Mouse (Mus musculus): Measurements from ENCODE around the gene Ptprt. TPM values are rescaled to one million over a fixed set of nuclear protein-coding genes. Genes with fewer than 3 reads are reported as not detected.

The Ptprt gene
- total and polyA plus RNA-seq, 3 experiments: 0.76 TPM; not detected in 2

DNA sequence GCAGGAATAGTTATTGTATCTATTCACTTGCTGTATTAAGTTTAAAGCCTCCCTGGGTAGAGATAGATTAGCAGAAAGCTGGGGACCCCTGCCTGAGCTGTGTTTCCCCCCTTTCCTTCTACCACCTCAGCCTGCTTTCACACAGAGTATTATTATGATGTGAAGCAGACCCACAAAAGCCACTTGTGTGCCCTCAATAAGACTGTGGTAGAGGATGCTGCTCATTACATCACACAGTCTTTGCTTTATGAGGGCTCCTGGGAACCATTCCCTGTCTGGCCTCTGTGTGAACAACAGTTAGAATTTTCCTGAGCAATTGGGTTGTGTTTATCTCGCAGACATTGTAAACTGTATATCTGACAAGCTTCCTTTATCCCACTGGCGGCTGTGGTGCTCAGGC is 409.7 kb downstream of the Ptprt start:
- TF ChIP-seq ZC3H11A (IDR thresholded peaks at IDR 0.05; ENCODE audit: low read depth, low read length): no peak
- no peak for TF ChIP-seq CHD1 (IDR thresholded peaks at IDR 0.05; ENCODE audit: low read depth, low read length)
- no peak for TF ChIP-seq JUND (conservative IDR thresholded peaks at IDR 0.05; ENCODE audit: low read depth, low read length)
- no peak for TF ChIP-seq MAX (IDR thresholded peaks at IDR 0.05; ENCODE audit: low read length)
- no peak for TF ChIP-seq UBTF (IDR thresholded peaks at IDR 0.05; ENCODE audit: low read depth, low read length)
- TF ChIP-seq BHLHE40 (IDR thresholded peaks at IDR 0.05; ENCODE audit: low read depth, low read length): no peak
- no peak for TF ChIP-seq TCF12 (IDR thresholded peaks at IDR 0.05; ENCODE audit: low read depth, low read length)
- TF ChIP-seq TBP (conservative IDR thresholded peaks at IDR 0.05; ENCODE audit: low read depth, low read length): no peak
- TF ChIP-seq ZMIZ1 (IDR thresholded peaks at IDR 0.05; ENCODE audit: low read depth, low read length): no peak
- no peak for TF ChIP-seq GABPA (IDR thresholded peaks at IDR 0.05; ENCODE audit: insufficient replicate concordance, low read depth, low read length)
- TF ChIP-seq USF2 (conservative IDR thresholded peaks at IDR 0.05; ENCODE audit: low read depth, low read length): no peak
- no peak for TF ChIP-seq MYC (IDR thresholded peaks at IDR 0.05; ENCODE audit: low read depth, low read length)
- no peak for TF ChIP-seq IRF4 (IDR thresholded peaks at IDR 0.05; ENCODE audit: low read depth, low read length)
- TF ChIP-seq ETS1 (conservative IDR thresholded peaks at IDR 0.05; ENCODE audit: low read depth, low read length): no peak
- no peak for TF ChIP-seq MAZ (IDR thresholded peaks at IDR 0.05; ENCODE audit: low read depth, low read length)
- TF ChIP-seq MXI1 (IDR thresholded peaks at IDR 0.05; ENCODE audit: low read depth, low read length): no peak
- TF ChIP-seq NELFE (IDR thresholded peaks at IDR 0.05; ENCODE audit: low read depth, low read length): no peak
- no peak for TF ChIP-seq MEF2A (IDR thresholded peaks at IDR 0.05; ENCODE audit: borderline replicate concordance, low read depth, low read length)
- DNase-seq (ENCODE audit: extremely low read depth): no peak
- dilution Hi-C loops (cut with MboI; ENCODE audit: extremely low pct_ligation_motif_present, extremely low pct_unique_long_range_greater_than_20kb, low sequenced_read_pairs) (no loop called here), in situ Hi-C loops (cut with MboI; ENCODE audit: low pct_ligation_motif_present, low pct_unique_long_range_greater_than_20kb, low sequenced_read_pairs) (no loop called here)
- Histone ChIP-seq H3K4me3 (replicated peaks in 1 of 3; ENCODE audit: low read depth in 2 of 3, low read length in 2 of 3, poor library complexity in 1 of 3) (no peak overlapping the region), H3K9me3 (replicated peaks; ENCODE audit: low read length) (peaks cover 63% of the 10 kb centered on the region), H3K4me1 (ENCODE audit: control insufficient read depth in 1 of 2, insufficient read depth in 2 of 2) (no peaks in the 10 kb centered on the region), H3K36me3 (replicated peaks in 1 of 2; ENCODE audit: control insufficient read depth in 1 of 2, insufficient read depth in 1 of 2, low read length in 1 of 2) (no peaks in the 10 kb centered on the region), H3K27ac (ENCODE audit: insufficient read depth, low read depth) (no peak overlapping the region), H3K27me3 (replicated peaks) (no peaks in the 10 kb centered on the region), H3K9ac (ENCODE audit: insufficient read depth, low read depth) (no peak overlapping the region), H3K4me2 (ENCODE audit: insufficient read depth, low read depth, poor library complexity, severe bottlenecking) (no peak overlapping the region), H3K79me2 (replicated peaks; ENCODE audit: control insufficient read depth, extremely low read depth, insufficient read depth, poor library complexity, severe bottlenecking) (no peaks in the 10 kb centered on the region)

- Histone ChIP-seq H3K9ac (ENCODE audit: insufficient read depth, low read depth) (no peak overlapping the region), H3K4me3 (replicated peaks in 1 of 3; ENCODE audit: low read depth in 2 of 3, low read length in 2 of 3, poor library complexity in 1 of 3) (no peak overlapping the region), H3K4me2 (ENCODE audit: insufficient read depth, low read depth, poor library complexity, severe bottlenecking) (no peak overlapping the region), H3K9me3 (replicated peaks; ENCODE audit: low read length) (peaks cover 59% of the 10 kb centered on the region), H3K4me1 (ENCODE audit: control insufficient read depth in 1 of 2, insufficient read depth in 2 of 2) (no peaks in the 10 kb centered on the region), H3K27me3 (replicated peaks) (no peaks in the 10 kb centered on the region), H3K27ac (ENCODE audit: insufficient read depth, low read depth) (no peak overlapping the region), H3K36me3 (replicated peaks in 1 of 2; ENCODE audit: control insufficient read depth in 1 of 2, insufficient read depth in 1 of 2, low read length in 1 of 2) (no peaks in the 10 kb centered on the region), H3K79me2 (replicated peaks; ENCODE audit: control insufficient read depth, extremely low read depth, insufficient read depth, poor library complexity, severe bottlenecking) (no peaks in the 10 kb centered on the region)
- in situ Hi-C loops (cut with MboI; ENCODE audit: low pct_ligation_motif_present, low pct_unique_long_range_greater_than_20kb, low sequenced_read_pairs) (no loop called here), dilution Hi-C loops (cut with MboI; ENCODE audit: extremely low pct_ligation_motif_present, extremely low pct_unique_long_range_greater_than_20kb, low sequenced_read_pairs) (no loop called here)
- no peak for DNase-seq (ENCODE audit: extremely low read depth)
- TF ChIP-seq USF1 (IDR thresholded peaks at IDR 0.05; ENCODE audit: low read depth, low read length) (no peak), MXI1 (IDR thresholded peaks at IDR 0.05; ENCODE audit: low read depth, low read length) (no peak), ZMIZ1 (IDR thresholded peaks at IDR 0.05; ENCODE audit: low read depth, low read length) (no peak), UBTF (IDR thresholded peaks at IDR 0.05; ENCODE audit: low read depth, low read length) (no peak), SMC3 (IDR thresholded peaks at IDR 0.05; ENCODE audit: low read depth, low read length) (no peak), MAZ (IDR thresholded peaks at IDR 0.05; ENCODE audit: low read depth, low read length) (no peak), RAD21 (IDR thresholded peaks at IDR 0.05; ENCODE audit: low read depth, low read length) (no peak), CHD2 (IDR thresholded peaks at IDR 0.05; ENCODE audit: low read length) (no peak), ZC3H11A (IDR thresholded peaks at IDR 0.05; ENCODE audit: low read depth, low read length) (no peak), TCF12 (IDR thresholded peaks at IDR 0.05; ENCODE audit: low read depth, low read length) (no peak), NRF1 (IDR thresholded peaks at IDR 0.05; ENCODE audit: low read depth, low read length) (no peak), MYC (IDR thresholded peaks at IDR 0.05; ENCODE audit: low read depth, low read length) (no peak), ETS1 (conservative IDR thresholded peaks at IDR 0.05; ENCODE audit: low read depth, low read length) (no peak), IRF4 (IDR thresholded peaks at IDR 0.05; ENCODE audit: low read depth, low read length) (no peak), ZNF384 (IDR thresholded peaks at IDR 0.05; ENCODE audit: low read depth, low read length) (no peak), HCFC1 (IDR thresholded peaks at IDR 0.05; ENCODE audit: low read depth, low read length) (no peak), PAX5 (IDR thresholded peaks at IDR 0.05; ENCODE audit: low read length) (no peak), NELFE (IDR thresholded peaks at IDR 0.05; ENCODE audit: low read depth, low read length) (no peak)
Measured at GRCm38 (mm10) chr2:162248296-162248695, 412.7 kb downstream of the Ptprt start.

Data from CH12.LX (cell line).